Mouse (Mus musculus) stomach, embryonic 16.5 days (tissue): Measurements from ENCODE around the gene Ttc30a1. TPM values are rescaled to one million over a fixed set of nuclear protein-coding genes. Genes with fewer than 3 reads are reported as not detected.
"Not testable (repeated sequence)": the region's sequence is repeated elsewhere in the genome, so short reads cannot be mapped to it uniquely, and the experiment has no call there.

Source experiments
- ATAC-seq: fragments of 200-750 bp; cut with Nextera tagmentation; 2 replicates; pipeline ENCODE4 v1.8.0; 2017; ENCODE audit warnings: moderate number of reproducible peaks, moderate TSS enrichment; ENCODE audit not compliant: insufficient read depth, low FRiP score
- H3K27ac ChIP-seq: fragments of 300-500 bp; sonication (generic); 2 replicates; pipeline ENCODE4 v1.5.1; 2014; ENCODE audit warnings: low read length
- H3K27me3 ChIP-seq: fragments of 300-500 bp; sonication (generic); 2 replicates; pipeline ENCODE4 v1.6.1; 2014; ENCODE audit warnings: low read length, control low read depth, mixed read lengths; ENCODE audit not compliant: control insufficient read depth, insufficient read depth
- H3K36me3 ChIP-seq: fragments of 300-500 bp; sonication (generic); 2 replicates; pipeline ENCODE4 v1.6.1; 2014; ENCODE audit warnings: low read length; ENCODE audit not compliant: control insufficient read depth, insufficient read depth
- H3K4me1 ChIP-seq: fragments of 300-500 bp; sonication (generic); 2 replicates; pipeline ENCODE4 v1.6.1; 2014; ENCODE audit warnings: low read length, control low read depth, mixed read lengths; ENCODE audit not compliant: control insufficient read depth, insufficient read depth
- H3K4me2 ChIP-seq: fragments of 300-500 bp; sonication (generic); 2 replicates; pipeline ENCODE4 v1.6.1; 2014; ENCODE audit warnings: low read depth, low read length, mixed read lengths
- H3K4me3 ChIP-seq: fragments of 300-500 bp; sonication (generic); replicated peaks from 2 replicates; pipeline ENCODE4 v1.5.1; 2014; ENCODE audit warnings: mild to moderate bottlenecking, low read length
- H3K9ac ChIP-seq: fragments of 300-500 bp; sonication (generic); 2 replicates; pipeline ENCODE4 v1.6.1; 2014; ENCODE audit warnings: low read length
- H3K9me3 ChIP-seq: fragments of 300-500 bp; sonication (generic); replicated peaks from 2 replicates; pipeline ENCODE4 v1.6.1; 2016; ENCODE audit warnings: low read length, control low read depth; ENCODE audit not compliant: control insufficient read depth
- whole genome bisulfite sequencing: fragments of 180-500 bp; shearing (Covaris S2); extraction: QIAGEN DNeasy Blood & Tissue Kit; methylation state at CpG from one replicate; pipeline ENCODE4 v1.1.7; 2014; 5-methylcytosine and 5-hydroxymethylcytosine counted together
- polyA plus RNA-seq: library from polyadenylated mRNA; unstranded; fragments of >200 nt; fragmentation: Nextera tagmentation; extraction: Ambion mirVana; gene quantifications from 2 replicates; pipeline ENCODE4 v1.2.1, GENCODE M21; 2015

Ttc30a1 gene
- 7.2 and 7.6 TPM in 2 replicates for polyA plus RNA-seq

GRCm38 (mm10) chr2:75981440-75982081 lies at the start of gene Ttc30a1:
Ttc30a1 (minus strand) TSS chr2:75981967.
- WGBS = under 1% methylated on average over 31 of the region's 34 CpGs
- H3K4me1 ChIP-seq, H3K27me3 ChIP-seq, H3K9me3 ChIP-seq, H3K36me3 ChIP-seq, H3K27ac ChIP-seq: not testable (repeated sequence)
- peak within 1 kb of the TSS; percentile 60 for H3K4me3 ChIP-seq
- H3K9ac ChIP-seq = peak within 1 kb of the TSS; percentile 68
- ATAC-seq = peak; percentile 73; the same call in 1 of the 2 replicates
- H3K4me2 ChIP-seq = peak within 1 kb of the TSS; percentile 62

- Histone ChIP-seq H3K4me3 (no peak overlapping the region), H3K9ac (no peak overlapping the region), H3K27ac (no peak overlapping the region), H3K9me3 (no peaks in the 10 kb centered on the region), H3K36me3 (no peaks in the 10 kb centered on the region), H3K4me1 (peaks cover 16% of the 10 kb centered on the region), H3K4me2 (peak overlapping the region; percentile 40), H3K27me3 (no peaks in the 10 kb centered on the region)
- 37% methylated on average over 8 of the region's 8 CpGs for WGBS
- ATAC-seq = no peak
These were observed 48.3 kb upstream of the Ttc30a1 start for GRCm38 (mm10) chr2:76030080-76030479.

- no peaks in the 10 kb centered on the region for H3K36me3 ChIP-seq
- 22% methylated on average over 20 of the region's 20 CpGs for WGBS
- peak overlapping the region; percentile 13 for H3K4me3 ChIP-seq
- H3K4me2 ChIP-seq = peak overlapping the region; percentile 40
- peaks cover 16% of the 10 kb centered on the region for H3K4me1 ChIP-seq
- peak overlapping the region; percentile 20; the same call in 1 of the 2 replicates for H3K9ac ChIP-seq
- no peaks in the 10 kb centered on the region for H3K9me3 ChIP-seq
- no peak for ATAC-seq
- 0 out of 2 replicates have a peak overlapping the region, but pooled peaks have one; percentile 7 for H3K27ac ChIP-seq
- no peaks in the 10 kb centered on the region for H3K27me3 ChIP-seq
These were observed 47.5 kb upstream of the Ttc30a1 start for GRCm38 (mm10) chr2:76029081-76029901.

GRCm38 (mm10) chr2:76016890-76017289 lies 35.1 kb upstream of the Ttc30a1 start:
- H3K4me3 ChIP-seq = no peak overlapping the region
- no peak overlapping the region for H3K9ac ChIP-seq
- H3K36me3 ChIP-seq = no peaks in the 10 kb centered on the region
- no peaks in the 10 kb centered on the region for H3K27me3 ChIP-seq
- WGBS = 24% methylated on average over 7 of the region's 7 CpGs
- no peak overlapping the region for H3K27ac ChIP-seq
- H3K9me3 ChIP-seq = no peaks in the 10 kb centered on the region
- no peaks in the 10 kb centered on the region for H3K4me1 ChIP-seq
- H3K4me2 ChIP-seq = no peak overlapping the region
- no peak for ATAC-seq

GRCm38 (mm10) chr2:76016136-76016535 lies 34.4 kb upstream of the Ttc30a1 start:
- Histone ChIP-seq H3K27ac (no peak overlapping the region), H3K27me3 (no peaks in the 10 kb centered on the region), H3K9me3 (no peaks in the 10 kb centered on the region), H3K9ac (no peak overlapping the region), H3K4me2 (no peak overlapping the region), H3K4me3 (no peak overlapping the region), H3K4me1 (no peaks in the 10 kb centered on the region), H3K36me3 (no peaks in the 10 kb centered on the region)
- no peak for ATAC-seq
- WGBS = 82% methylated on average over 8 of the region's 8 CpGs

GRCm38 (mm10) chr2:76015460-76015859 lies 33.7 kb upstream of the Ttc30a1 start:
- H3K4me1 ChIP-seq = no peaks in the 10 kb centered on the region
- no peaks in the 10 kb centered on the region for H3K27me3 ChIP-seq
- no peak overlapping the region for H3K27ac ChIP-seq
- H3K4me3 ChIP-seq = no peak overlapping the region
- no peak for ATAC-seq
- H3K4me2 ChIP-seq = no peak overlapping the region
- H3K9me3 ChIP-seq = no peaks in the 10 kb centered on the region
- no peaks in the 10 kb centered on the region for H3K36me3 ChIP-seq
- H3K9ac ChIP-seq = no peak overlapping the region
- WGBS = 90% methylated on average over 7 of the region's 7 CpGs

GRCm38 (mm10) chr2:76014659-76015058 lies 32.9 kb upstream of the Ttc30a1 start:
- Histone ChIP-seq H3K4me3 (no peak overlapping the region), H3K4me2 (no peak overlapping the region), H3K9ac (no peak overlapping the region), H3K27ac (no peak overlapping the region), H3K4me1 (no peaks in the 10 kb centered on the region), H3K36me3 (no peaks in the 10 kb centered on the region), H3K27me3 (no peaks in the 10 kb centered on the region), H3K9me3 (no peaks in the 10 kb centered on the region)
- ATAC-seq = no peak
- 68% methylated on average over 3 of the region's 3 CpGs for WGBS

GRCm38 (mm10) chr2:76006194-76006593 lies 24.4 kb upstream of the Ttc30a1 start:
- H3K9me3 ChIP-seq = no peaks in the 10 kb centered on the region
- no peaks in the 10 kb centered on the region; the same call in 1 of the 2 replicates for H3K27me3 ChIP-seq
- no peak overlapping the region for H3K27ac ChIP-seq
- H3K4me2 ChIP-seq = no peak overlapping the region
- no peak overlapping the region for H3K4me3 ChIP-seq
- H3K36me3 ChIP-seq = no peaks in the 10 kb centered on the region
- WGBS = 18% methylated on average over 4 of the region's 4 CpGs
- H3K9ac ChIP-seq = no peak overlapping the region
- H3K4me1 ChIP-seq = no peaks in the 10 kb centered on the region
- no peak for ATAC-seq

- H3K36me3 ChIP-seq = no peaks in the 10 kb centered on the region
- no peaks in the 10 kb centered on the region for H3K9me3 ChIP-seq
- H3K9ac ChIP-seq = no peak overlapping the region
- WGBS = 49% methylated on average over 9 of the region's 9 CpGs
- H3K27ac ChIP-seq = no peak overlapping the region
- H3K4me3 ChIP-seq = no peak overlapping the region
- H3K4me2 ChIP-seq = no peak overlapping the region
- ATAC-seq = no peak
- H3K4me1 ChIP-seq = no peaks in the 10 kb centered on the region
- H3K27me3 ChIP-seq = no peaks in the 10 kb centered on the region; the same call in 1 of the 2 replicates
These were observed 21.1 kb upstream of the Ttc30a1 start for GRCm38 (mm10) chr2:76002899-76003298.
